In the genomic region with DNA sequence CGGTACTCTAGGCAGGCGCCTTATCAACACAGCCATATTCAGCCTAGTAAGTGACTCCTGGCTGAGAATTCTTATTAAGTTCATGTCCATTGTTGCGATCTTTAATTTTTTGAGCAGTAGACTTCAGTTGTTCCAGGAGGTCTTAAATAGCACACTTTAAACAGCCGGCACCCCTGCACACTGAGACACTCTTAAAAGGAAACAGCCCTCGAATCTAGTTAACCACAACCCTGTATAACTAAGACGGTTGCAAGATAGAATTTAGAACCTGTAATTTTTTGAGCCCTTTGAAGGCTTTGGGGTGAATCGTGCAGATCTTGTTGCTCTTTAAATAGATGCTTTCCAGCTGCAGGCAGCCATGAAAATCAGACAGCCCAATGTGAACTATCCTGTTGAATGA, we compare ENCODE assay signal across 17 mouse cellular contexts. TPM values are rescaled to one million over a fixed set of nuclear protein-coding genes. Genes with fewer than 3 reads are reported as not detected.
"Had no signal": no experiment of that assay in that cellular context is flagged by ENCODE, and none has a peak within 500 bp of the region (broad histone marks: within the 10 kb centered on the region; RNA-seq: fewer than 3 reads in every experiment).

No protein-coding gene starts in this region.

- ATAC-seq: midbrain, embryonic 13.5 days had no signal

- H3K9me3 ChIP-seq: neural tube, embryonic 15.5 days; stomach, embryonic 15.5 days had no signal

- DNase-seq: kidney, adult 11 months; kidney, adult 9 months; kidney, postnatal 14 days; lung, adult 18-20 months; right cerebral cortex, postnatal 14 days had no signal

- H3K9ac ChIP-seq: limb, embryonic 12.5 days; liver, embryonic 14.5 days; midbrain, embryonic 13.5 days; neural tube, embryonic 15.5 days; stomach, embryonic 15.5 days had no signal

- H3K27ac ChIP-seq: left cerebral cortex, adult 2 months; limb, embryonic 12.5 days; liver, embryonic 14.5 days; midbrain, embryonic 13.5 days; neural tube, embryonic 15.5 days; stomach, embryonic 15.5 days had no signal

- H3K4me1 ChIP-seq: limb, embryonic 12.5 days; midbrain, embryonic 13.5 days; neural tube, embryonic 15.5 days; stomach, embryonic 15.5 days had no signal

- H3K4me2 ChIP-seq: limb, embryonic 12.5 days; midbrain, embryonic 13.5 days; neural tube, embryonic 15.5 days; stomach, embryonic 15.5 days had no signal

- H3K27me3 ChIP-seq: limb, embryonic 12.5 days; midbrain, embryonic 13.5 days; neural tube, embryonic 15.5 days; stomach, embryonic 15.5 days had no signal

- H3K36me3 ChIP-seq: limb, embryonic 12.5 days; midbrain, embryonic 13.5 days; neural tube, embryonic 15.5 days; stomach, embryonic 15.5 days had no signal

- H3K4me3 ChIP-seq: left cerebral cortex, adult 2 months; limb, embryonic 12.5 days; midbrain, embryonic 13.5 days; myocyte; neural tube, embryonic 15.5 days; stomach, embryonic 15.5 days had no signal

RNA-seq across cellular contexts. Expression of gene Lrrc66, which starts 17.1 kb away (rescaled TPM):
- total RNA-seq: left cerebral cortex, adult 2 months; liver, adult 2 months had no signal
- polyA plus RNA-seq: limb, embryonic 12.5 days; liver, adult 2 months; lung, embryonic 16.5 days; midbrain, embryonic 13.5 days; myocyte; neural tube, embryonic 11.5 days; spleen, adult 2 months had no signal

RNA-seq across cellular contexts. Expression of gene Spata18, which starts 36.0 kb away (rescaled TPM):
- total RNA-seq: left cerebral cortex, adult 2 months; liver, adult 2 months had no signal
- polyA plus RNA-seq: large intestine, adult 2 months; liver, adult 2 months; liver, embryonic 14.5 days; myocyte; spleen, adult 2 months had no signal
